Mouse (Mus musculus): ENCODE results near the gene Rsph3a.
"Not testable (repeated sequence)": the region's sequence is repeated elsewhere in the genome, so short reads cannot be mapped to it uniquely, and the experiment has no call there.

DNA sequence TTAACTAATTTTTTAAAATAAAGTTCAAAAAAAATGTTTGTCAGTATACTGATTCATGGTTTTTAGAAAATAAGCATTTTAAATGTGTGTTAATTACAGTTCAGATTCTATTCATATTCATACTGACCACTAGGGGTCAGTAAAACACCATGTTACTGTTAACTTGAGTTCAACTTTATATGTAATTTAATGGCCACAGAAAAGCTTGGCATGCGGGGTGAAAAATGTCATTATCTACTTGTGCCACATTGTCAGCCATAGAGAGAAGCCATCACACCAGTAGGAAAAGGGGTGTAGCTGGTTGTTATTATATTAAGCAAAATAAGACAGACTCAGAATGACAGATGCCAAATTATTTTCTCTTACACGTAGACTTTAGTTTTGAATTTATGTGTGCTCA lies 38.1 kb downstream of the Rsph3a start:
- not testable (repeated sequence) for TF ChIP-seq GATA1 (IDR thresholded peaks at IDR 0.05; ENCODE audit: borderline replicate concordance, low read length); FLI1 (IDR thresholded peaks at IDR 0.05; ENCODE audit: low read length)

All from megakaryocyte, embryonic 14.5 days (primary cell).